Mouse (Mus musculus) liver, embryonic 16.5 days (tissue): ENCODE measurements around the gene Pitpnc1. TPM values are rescaled to one million over a fixed set of nuclear protein-coding genes. Genes with fewer than 3 reads are reported as not detected.

ENCODE experiments used
- ATAC-seq: fragments of 200-750 bp; cut with Nextera tagmentation; 2 replicates; pipeline ENCODE4 v1.8.0; 2017; ENCODE audit warnings: low read depth, mild to moderate bottlenecking, moderate number of reproducible peaks, moderate library complexity
- H3K27ac ChIP-seq: fragments of 300-500 bp; sonication (generic); 2 replicates; pipeline ENCODE4 v1.5.1; 2014; ENCODE audit warnings: mild to moderate bottlenecking, low read length
- H3K27me3 ChIP-seq: fragments of 300-500 bp; sonication (generic); 2 replicates; pipeline ENCODE4 v1.6.1; 2014; ENCODE audit warnings: low read depth, low read length, mixed read lengths; ENCODE audit not compliant: control insufficient read depth, insufficient read depth
- H3K36me3 ChIP-seq: fragments of 300-500 bp; sonication (generic); 2 replicates; pipeline ENCODE4 v1.6.1; 2014; ENCODE audit warnings: mild to moderate bottlenecking; ENCODE audit not compliant: control insufficient read depth, insufficient read depth
- H3K4me1 ChIP-seq: fragments of 300-500 bp; sonication (generic); 2 replicates; pipeline ENCODE4 v1.6.1; 2014; ENCODE audit warnings: low read depth, low read length, mixed read lengths; ENCODE audit not compliant: control insufficient read depth
- H3K4me2 ChIP-seq: fragments of 300-500 bp; sonication (generic); 2 replicates; pipeline ENCODE4 v1.6.1; 2014; ENCODE audit warnings: low read depth, low read length, mixed read lengths
- H3K4me3 ChIP-seq: fragments of 300-500 bp; sonication (generic); 2 replicates; pipeline ENCODE4 v1.5.1; 2014; ENCODE audit warnings: low read depth, mild to moderate bottlenecking, low read length
- H3K9ac ChIP-seq: fragments of 300-500 bp; sonication (generic); 2 replicates; pipeline ENCODE4 v1.6.1; 2014; ENCODE audit warnings: low read depth, low read length
- H3K9me3 ChIP-seq: fragments of 300-500 bp; sonication (generic); replicated peaks from 2 replicates; pipeline ENCODE4 v1.6.1; 2016; ENCODE audit warnings: low read length; ENCODE audit not compliant: control insufficient read depth
- WGBS: fragments of 180-500 bp; shearing (Covaris S2); extraction: QIAGEN DNeasy Blood & Tissue Kit; methylation state at CpG from one replicate; pipeline ENCODE4 v1.1.7; 2014; ENCODE audit not compliant: insufficient replicate concordance; 5-methylcytosine and 5-hydroxymethylcytosine counted together
- polyA plus RNA-seq: library from polyadenylated mRNA; unstranded; fragments of >200 nt; fragmentation: Nextera tagmentation; extraction: Ambion mirVana; gene quantifications from 2 replicates; pipeline ENCODE4 v1.2.1, GENCODE M21; 2015

Gene Pitpnc1
- polyA plus RNA-seq, 1 experiment from 2014 or later, result 7.6 TPM

GRCm38 (mm10) chr11:107417041-107417583 lies 53.4 kb downstream of the Pitpnc1 start:
- H3K4me2 ChIP-seq, result peak overlapping the region; percentile 70
- peak overlapping the region; percentile 50 for H3K9ac ChIP-seq
- ATAC-seq, result peak; percentile 79
- peaks cover 59% of the 10 kb centered on the region for H3K4me1 ChIP-seq
- H3K27ac ChIP-seq, result peak overlapping the region; percentile 91
- H3K27me3 ChIP-seq, result no peaks in the 10 kb centered on the region
- 11% methylated on average over 14 of the region's 14 CpGs for WGBS
- no peaks in the 10 kb centered on the region for H3K9me3 ChIP-seq
- H3K4me3 ChIP-seq, result peak overlapping the region; percentile 51
- H3K36me3 ChIP-seq, result no peaks in the 10 kb centered on the region

GRCm38 (mm10) chr11:107416561-107416926 lies 54.0 kb downstream of the Pitpnc1 start:
- H3K36me3 ChIP-seq, result no peaks in the 10 kb centered on the region
- peak overlapping the region; percentile 50 for H3K9ac ChIP-seq
- no peaks in the 10 kb centered on the region for H3K9me3 ChIP-seq
- peak overlapping the region; percentile 91 for H3K27ac ChIP-seq
- ATAC-seq, result no peak
- peak overlapping the region; percentile 70 for H3K4me2 ChIP-seq
- H3K4me1 ChIP-seq, result peaks cover 61% of the 10 kb centered on the region
- H3K27me3 ChIP-seq, result no peaks in the 10 kb centered on the region
- peak overlapping the region; percentile 51 for H3K4me3 ChIP-seq
- 20% methylated on average over 4 of the region's 4 CpGs for WGBS

DNA sequence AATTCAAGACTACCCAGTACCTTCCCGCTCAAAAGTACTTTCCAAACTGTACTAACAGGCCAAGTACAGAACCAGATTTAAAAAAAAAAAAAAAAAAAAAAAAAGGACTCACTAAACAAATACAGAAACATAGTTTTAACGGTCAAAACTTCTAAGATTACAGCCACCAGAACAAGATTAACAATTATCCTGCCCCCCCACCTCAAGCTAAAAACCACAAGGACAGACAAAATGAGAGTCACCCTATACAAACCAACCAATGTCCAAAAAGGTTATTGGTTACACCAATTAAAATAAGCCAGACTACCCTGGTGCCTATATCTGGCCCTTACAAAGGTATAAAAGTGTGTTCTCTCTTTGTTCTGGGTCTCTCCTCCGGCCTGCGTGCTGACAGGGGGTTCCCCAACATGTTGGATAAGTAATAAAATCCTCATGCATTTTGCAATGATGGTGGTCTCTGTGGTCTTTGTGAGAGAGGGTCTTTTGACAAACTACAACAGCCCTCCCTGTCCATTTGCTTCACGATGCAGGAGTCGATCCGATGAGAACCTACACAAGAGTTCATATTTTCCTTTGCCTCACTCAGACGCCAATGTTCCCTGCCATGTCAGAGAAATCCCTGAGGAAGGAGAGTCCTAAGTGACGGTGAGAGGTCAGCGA lies 54.5 kb downstream of the Pitpnc1 start:
- Histone ChIP-seq H3K27ac (peak overlapping the region; percentile 91), H3K9me3 (no peaks in the 10 kb centered on the region), H3K4me1 (peaks cover 62% of the 10 kb centered on the region), H3K4me3 (no peak overlapping the region), H3K4me2 (peak overlapping the region; percentile 70), H3K9ac (no peak overlapping the region; the same call in 1 of the 2 replicates), H3K36me3 (no peaks in the 10 kb centered on the region), H3K27me3 (no peaks in the 10 kb centered on the region)
- no peak for ATAC-seq
- 53% methylated on average over 10 of the region's 10 CpGs for WGBS

DNA sequence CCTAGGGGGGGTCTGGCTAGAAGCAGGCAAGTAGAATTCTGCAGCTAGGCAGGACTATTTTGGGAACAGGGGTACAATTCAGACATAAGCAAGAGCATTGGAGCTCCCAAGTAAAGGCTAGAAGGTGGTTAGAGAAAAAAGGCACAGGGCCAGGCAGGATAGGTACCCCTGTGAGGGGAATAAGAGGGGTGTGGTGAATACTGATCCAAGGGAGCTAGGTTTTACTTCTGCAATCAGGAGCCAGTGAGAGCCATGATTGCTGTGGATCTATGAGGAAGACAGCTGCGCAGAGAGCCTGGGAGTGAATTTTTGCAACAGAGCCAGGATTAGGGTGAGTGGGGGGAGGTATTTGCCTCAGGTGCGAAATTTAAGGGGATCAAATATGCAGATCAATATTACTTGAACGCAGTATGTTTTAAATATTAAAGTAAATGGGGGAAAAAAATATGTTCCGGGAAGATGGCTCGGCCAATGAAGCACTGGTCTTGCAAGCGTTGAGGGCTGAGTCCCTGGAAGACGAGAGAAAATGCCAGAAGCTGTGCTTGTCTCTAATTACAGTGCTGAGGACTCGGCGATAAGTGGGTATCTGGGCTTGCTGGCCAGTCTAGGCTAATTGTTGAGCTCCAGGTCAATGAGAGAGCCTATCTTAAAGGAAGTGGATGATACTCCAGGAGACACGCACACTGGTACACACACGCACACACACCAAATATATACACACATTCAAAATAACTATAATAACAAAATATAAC lies 55.3 kb downstream of the Pitpnc1 start:
- Histone ChIP-seq H3K27me3 (no peaks in the 10 kb centered on the region), H3K4me2 (no peak overlapping the region), H3K4me1 (peaks cover 68% of the 10 kb centered on the region), H3K36me3 (no peaks in the 10 kb centered on the region), H3K9me3 (no peaks in the 10 kb centered on the region), H3K27ac (peak overlapping the region; percentile 29; the same call in 1 of the 2 replicates), H3K9ac (no peak overlapping the region), H3K4me3 (no peak overlapping the region)
- ATAC-seq, result no peak
- WGBS, result 42% methylated on average over 11 of the region's 11 CpGs

GRCm38 (mm10) chr11:107413251-107413655 lies 57.2 kb downstream of the Pitpnc1 start:
- no peaks in the 10 kb centered on the region for H3K36me3 ChIP-seq
- ATAC-seq, result no peak
- WGBS, result 13% methylated on average over 14 of the region's 14 CpGs

DNA sequence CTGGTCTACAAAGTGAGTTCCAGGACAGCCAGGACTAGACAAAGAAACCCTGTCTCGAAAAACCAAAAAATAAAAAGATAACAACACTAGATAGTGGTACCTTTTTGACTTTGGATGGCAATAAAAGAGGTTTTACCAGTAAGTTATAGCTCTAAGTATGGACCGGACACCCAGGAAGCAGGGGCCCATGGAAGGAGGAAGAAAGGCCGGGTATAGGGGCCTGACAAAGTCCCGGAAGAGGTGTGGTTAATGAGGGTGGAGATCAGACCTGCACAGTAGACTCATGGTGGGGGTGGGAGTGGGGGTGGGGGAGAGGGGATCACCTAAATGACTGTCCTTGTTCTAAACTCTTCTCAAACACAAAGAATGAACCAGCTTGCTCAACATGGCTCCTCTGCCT lies 58.4 kb downstream of the Pitpnc1 start:
- no peak overlapping the region for H3K4me3 ChIP-seq
- H3K27ac ChIP-seq, result no peak overlapping the region
- no peaks in the 10 kb centered on the region for H3K9me3 ChIP-seq
- H3K4me2 ChIP-seq, result peak overlapping the region; percentile 18; the same call in 1 of the 2 replicates
- H3K27me3 ChIP-seq, result no peaks in the 10 kb centered on the region
- peaks cover 81% of the 10 kb centered on the region for H3K4me1 ChIP-seq
- WGBS, result 29% methylated on average over 4 of the region's 4 CpGs
- no peak overlapping the region for H3K9ac ChIP-seq
- ATAC-seq, result no peak
- H3K36me3 ChIP-seq, result no peaks in the 10 kb centered on the region

More at GRCm38 (mm10) chr11:107413251-107413655, 57.2 kb downstream of the Pitpnc1 start:
- Histone ChIP-seq H3K27me3 (no peaks in the 10 kb centered on the region), H3K4me3 (peak overlapping the region; percentile 40), H3K9me3 (no peaks in the 10 kb centered on the region), H3K4me2 (peak overlapping the region; percentile 60), H3K27ac (peak overlapping the region; percentile 48; the same call in 1 of the 2 replicates), H3K4me1 (peaks cover 82% of the 10 kb centered on the region), H3K9ac (peak overlapping the region; percentile 53)

DNA sequence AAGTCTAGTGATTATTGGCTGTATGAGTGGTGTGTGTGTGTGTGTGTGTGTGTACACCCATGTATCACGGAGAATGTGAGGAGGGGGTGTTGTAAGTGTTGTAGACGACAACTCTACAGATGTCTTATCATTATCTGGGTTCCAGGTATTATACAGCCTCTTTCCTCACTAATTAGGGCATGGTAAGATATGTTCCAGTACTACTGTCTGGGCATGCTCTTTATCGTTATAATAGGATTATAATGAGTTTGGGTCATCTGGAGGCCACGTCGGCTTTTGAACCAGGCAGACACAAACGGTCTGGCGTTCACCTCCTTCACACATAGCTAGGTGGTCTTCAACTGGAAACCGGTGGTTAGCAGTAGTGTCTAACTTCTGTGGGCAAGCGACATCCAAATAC lies 58.9 kb downstream of the Pitpnc1 start:
- no peak overlapping the region for H3K9ac ChIP-seq
- H3K27me3 ChIP-seq, result no peaks in the 10 kb centered on the region
- no peak for ATAC-seq
- no peak overlapping the region for H3K4me2 ChIP-seq
- H3K4me3 ChIP-seq, result no peak overlapping the region
- H3K9me3 ChIP-seq, result no peaks in the 10 kb centered on the region
- 57% methylated on average over 9 of the region's 9 CpGs for WGBS
- H3K27ac ChIP-seq, result peak overlapping the region; percentile 45
- peaks cover 76% of the 10 kb centered on the region for H3K4me1 ChIP-seq
- no peaks in the 10 kb centered on the region for H3K36me3 ChIP-seq

GRCm38 (mm10) chr11:107410804-107411203 lies 59.7 kb downstream of the Pitpnc1 start:
- Histone ChIP-seq H3K4me3 (no peak overlapping the region), H3K27ac (peak overlapping the region; percentile 45), H3K4me1 (peaks cover 70% of the 10 kb centered on the region), H3K4me2 (peak overlapping the region; percentile 18; the same call in 1 of the 2 replicates), H3K36me3 (no peaks in the 10 kb centered on the region), H3K27me3 (no peaks in the 10 kb centered on the region), H3K9ac (no peak overlapping the region), H3K9me3 (no peaks in the 10 kb centered on the region)
- WGBS, result 44% methylated on average over 7 of the region's 7 CpGs
- ATAC-seq, result no peak
